Mouse (Mus musculus): ENCODE measurements around the gene Emilin2.

Emilin2 gene

GRCm38 (mm10) chr17:71268152-71268551 is 43.6 kb downstream of the Emilin2 start:
- no peak for ATAC-seq (ENCODE audit: insufficient number of reproducible peaks, low FRiP score, low TSS enrichment)

DNA sequence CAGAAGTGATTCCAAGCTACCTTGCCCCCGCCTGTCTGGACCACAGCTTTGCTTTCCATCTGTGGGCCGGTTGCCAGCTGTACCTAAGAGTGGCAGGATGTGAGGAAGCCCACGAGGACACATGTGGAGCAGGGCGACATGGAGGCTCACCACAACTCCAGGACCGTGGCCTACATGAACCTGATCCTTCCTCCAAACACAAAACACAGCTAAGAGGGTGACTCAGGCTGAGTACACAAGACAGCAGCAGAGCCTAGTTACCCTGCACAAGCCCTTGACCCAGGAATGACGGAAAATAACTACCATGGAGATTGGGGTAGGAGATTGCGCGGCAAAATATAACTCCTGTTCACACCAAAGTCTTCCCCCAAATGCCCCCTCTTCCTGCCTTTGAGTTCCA is 44.4 kb downstream of the Emilin2 start:
- ATAC-seq (ENCODE audit: insufficient number of reproducible peaks, low FRiP score, low TSS enrichment) = no peak

DNA sequence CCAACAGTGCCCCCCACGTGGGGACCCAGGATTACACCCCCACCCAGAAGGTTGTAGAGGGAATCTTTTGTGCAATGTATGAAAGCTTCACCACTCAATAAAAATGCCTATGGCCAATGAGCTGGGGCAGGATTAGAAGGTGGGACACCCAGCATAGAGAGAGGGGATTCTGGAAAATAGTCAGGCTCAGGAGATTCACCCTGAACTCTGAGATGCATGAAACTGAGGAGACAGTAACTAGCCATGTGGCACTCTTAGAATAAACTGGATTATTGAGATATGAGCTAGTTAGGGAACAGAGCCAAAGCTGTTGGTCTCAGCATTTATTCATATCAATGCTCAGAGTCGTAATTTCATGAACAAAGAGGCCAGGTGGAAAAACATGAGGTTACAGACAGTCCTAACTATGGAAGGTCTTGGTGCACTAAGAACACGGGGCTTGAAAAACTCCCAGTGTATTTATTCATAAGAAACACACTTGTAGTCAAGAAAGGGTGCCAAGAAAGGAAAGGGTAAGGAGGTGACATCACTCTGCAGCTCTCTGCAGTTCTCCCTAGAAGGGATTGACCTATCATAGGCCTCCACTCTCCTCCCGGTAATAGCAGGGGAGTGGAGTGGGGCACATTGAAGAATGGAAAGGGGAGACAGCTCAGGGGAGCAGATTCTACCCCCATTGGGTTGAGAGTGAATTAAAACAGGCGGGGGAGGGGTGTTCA is 46.3 kb downstream of the Emilin2 start:
- no peak for ATAC-seq (ENCODE audit: insufficient number of reproducible peaks, low FRiP score, low TSS enrichment)

GRCm38 (mm10) chr17:71264739-71265138 is 47.0 kb downstream of the Emilin2 start:
- ATAC-seq (ENCODE audit: insufficient number of reproducible peaks, low FRiP score, low TSS enrichment) = no peak

DNA sequence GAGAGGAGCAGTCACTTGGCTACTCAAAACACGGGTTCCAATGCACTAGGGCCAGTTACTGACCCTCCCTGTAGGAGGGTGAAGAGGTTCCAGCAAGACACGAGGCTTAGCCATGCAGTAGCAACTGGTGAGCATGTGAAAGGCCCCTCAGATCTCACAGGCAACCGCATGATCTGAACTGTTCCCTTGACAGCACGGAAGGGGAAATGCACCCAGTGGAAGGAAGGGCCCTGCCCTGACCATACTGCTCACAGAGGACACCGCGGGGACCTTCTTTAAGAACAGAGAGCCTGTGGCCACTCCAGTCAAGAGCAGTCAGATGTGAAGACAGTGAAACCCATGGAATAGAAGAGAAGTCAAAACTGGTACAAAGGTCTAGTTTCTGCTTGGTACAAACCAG is 48.6 kb downstream of the Emilin2 start:
- ATAC-seq (ENCODE audit: insufficient number of reproducible peaks, low FRiP score, low TSS enrichment) = no peak

DNA sequence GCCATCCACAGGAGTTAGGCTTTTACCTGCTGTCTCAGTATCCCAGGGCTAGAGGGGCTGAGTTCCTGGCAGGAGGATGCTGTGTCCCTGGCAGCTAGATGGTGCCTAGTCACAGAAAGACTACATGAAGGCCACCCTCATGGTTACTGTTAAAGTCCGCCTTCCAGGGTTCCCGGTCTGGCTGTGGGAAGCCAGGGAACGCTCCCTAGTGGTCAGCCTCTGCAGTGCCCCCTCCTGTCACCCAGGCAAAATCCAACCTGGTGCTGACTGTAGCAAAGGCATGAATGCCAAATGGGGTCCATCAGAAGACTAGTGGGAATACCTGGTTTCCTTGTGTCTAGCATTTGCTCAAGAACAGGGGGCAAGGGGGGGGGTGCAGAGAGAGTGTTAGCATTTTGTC is 51.1 kb downstream of the Emilin2 start:
- no peak for ATAC-seq (ENCODE audit: insufficient number of reproducible peaks, low FRiP score, low TSS enrichment)

GRCm38 (mm10) chr17:71259727-71260126 is 52.1 kb downstream of the Emilin2 start:
- no peak for ATAC-seq (ENCODE audit: insufficient number of reproducible peaks, low FRiP score, low TSS enrichment)

GRCm38 (mm10) chr17:71256806-71257536 is 54.8 kb downstream of the Emilin2 start:
- no peak for ATAC-seq (ENCODE audit: insufficient number of reproducible peaks, low FRiP score, low TSS enrichment)

DNA sequence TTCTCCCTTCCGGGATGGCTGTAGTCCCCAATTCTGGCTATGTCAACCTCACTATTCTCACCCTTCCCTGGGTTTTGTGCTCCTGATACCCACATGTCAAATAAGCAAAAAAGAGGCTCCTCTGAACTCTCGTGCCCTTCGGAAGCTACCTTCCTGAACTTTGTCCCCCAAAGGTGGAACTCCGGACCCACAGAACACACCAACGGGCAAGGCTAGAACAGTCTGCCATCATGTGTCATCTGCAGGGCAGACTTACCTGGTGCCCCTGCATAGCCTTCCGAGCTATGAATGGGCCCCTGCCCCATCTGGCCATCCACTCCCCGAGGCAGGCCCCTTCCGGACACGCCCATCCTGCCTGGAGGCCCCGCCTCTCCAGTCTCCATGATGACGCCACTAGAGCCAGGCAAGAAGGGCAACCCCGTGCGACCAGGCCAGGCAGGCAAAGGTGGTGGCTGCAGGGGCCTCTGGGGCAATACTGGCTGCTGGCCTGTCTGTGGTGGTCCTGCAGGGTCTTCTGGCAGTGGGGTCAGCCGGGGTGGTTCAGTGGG is 55.6 kb downstream of the Emilin2 start:
- no peak for ATAC-seq (ENCODE audit: insufficient number of reproducible peaks, low FRiP score, low TSS enrichment)

DNA sequence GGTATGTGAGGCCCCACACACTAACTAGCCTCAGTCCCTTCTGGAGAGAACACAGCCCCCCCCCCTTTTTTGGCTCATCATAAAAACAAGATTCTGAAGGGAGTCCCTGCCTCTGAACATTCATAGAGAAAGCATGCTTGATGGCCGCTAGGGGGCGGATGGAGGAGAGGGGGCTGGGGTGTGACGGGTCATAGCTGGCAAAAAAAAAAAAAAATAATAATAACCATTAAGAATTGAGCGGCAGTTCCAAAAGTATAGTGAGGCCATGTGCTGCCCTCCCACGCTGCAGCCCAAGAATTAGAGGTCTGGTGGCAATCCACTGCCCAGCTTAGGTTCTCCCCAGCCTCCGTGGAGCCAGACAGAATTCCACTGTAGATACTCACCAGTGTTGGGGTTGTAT is 57.0 kb downstream of the Emilin2 start:
- no peak for ATAC-seq (ENCODE audit: insufficient number of reproducible peaks, low FRiP score, low TSS enrichment)

DNA sequence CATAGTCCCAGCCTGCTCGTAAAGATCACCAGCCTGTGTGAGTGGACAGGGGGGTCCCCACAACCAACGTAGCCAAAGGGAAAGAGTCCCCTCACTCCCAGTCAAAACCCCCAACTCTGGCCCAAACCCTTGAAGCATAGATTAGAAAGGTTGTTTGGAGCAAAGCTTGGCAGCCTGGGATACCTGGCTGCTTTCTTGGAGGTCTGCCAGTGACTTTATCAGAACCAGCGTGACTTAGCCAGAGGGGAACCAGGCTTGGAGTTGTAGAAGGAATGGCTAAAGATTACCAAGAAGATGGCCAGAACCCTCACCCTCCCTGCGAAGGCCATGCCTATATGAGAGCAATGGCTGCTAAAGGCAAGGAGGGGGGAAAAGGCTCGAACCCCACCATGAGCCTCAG is 57.7 kb downstream of the Emilin2 start:
- no peak for ATAC-seq (ENCODE audit: insufficient number of reproducible peaks, low FRiP score, low TSS enrichment)

- ATAC-seq (ENCODE audit: insufficient number of reproducible peaks, low FRiP score, low TSS enrichment) = no peak
These were observed 58.4 kb downstream of the Emilin2 start for GRCm38 (mm10) chr17:71253391-71253790.

DNA sequence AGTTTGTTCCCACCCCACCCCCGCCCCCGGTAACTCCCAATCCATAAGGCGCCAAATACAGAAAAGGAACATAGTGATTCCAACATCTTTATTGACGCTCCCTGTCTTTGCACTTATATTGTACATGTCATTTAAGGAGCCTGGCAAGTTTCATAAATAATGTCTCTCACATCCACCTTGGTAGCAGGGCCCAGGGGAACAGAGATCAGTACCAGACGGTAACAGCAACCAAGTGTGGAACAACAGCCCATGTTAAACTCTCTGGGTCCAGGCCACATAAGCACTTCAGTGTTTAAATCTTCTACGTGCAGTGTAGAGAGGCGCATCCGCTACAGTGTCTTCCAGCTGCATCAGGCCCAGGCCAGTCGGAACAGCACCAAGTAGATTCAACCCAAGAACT is 59.7 kb downstream of the Emilin2 start:
- ATAC-seq (ENCODE audit: insufficient number of reproducible peaks, low FRiP score, low TSS enrichment) = no peak

GRCm38 (mm10) chr17:71251601-71252001 is 60.2 kb downstream of the Emilin2 start:
- no peak for ATAC-seq (ENCODE audit: insufficient number of reproducible peaks, low FRiP score, low TSS enrichment)

- no peak for ATAC-seq (ENCODE audit: insufficient number of reproducible peaks, low FRiP score, low TSS enrichment)
These were observed 60.8 kb downstream of the Emilin2 start for GRCm38 (mm10) chr17:71250819-71251600.

- no peak for ATAC-seq (ENCODE audit: insufficient number of reproducible peaks, low FRiP score, low TSS enrichment)
These were observed 61.7 kb downstream of the Emilin2 start for GRCm38 (mm10) chr17:71250046-71250445.

DNA sequence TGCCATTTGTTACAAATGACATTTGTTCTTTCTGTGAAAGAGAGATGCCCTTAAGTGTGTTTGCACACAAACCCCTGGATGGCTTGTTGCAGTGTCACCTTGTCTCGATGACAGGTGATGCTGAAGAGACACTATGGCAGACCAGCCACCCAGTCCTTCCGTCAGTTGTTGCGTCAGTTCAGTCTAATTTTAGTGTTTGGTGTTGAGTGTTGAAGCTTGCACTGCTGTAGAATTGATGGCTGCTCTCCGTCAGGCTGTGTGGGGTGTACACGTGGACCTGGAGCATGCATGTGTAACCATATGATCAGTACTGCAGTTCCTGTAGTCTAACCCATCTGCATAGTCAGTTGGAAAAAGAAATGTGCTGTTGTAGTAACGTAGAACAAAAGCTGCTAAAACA is 62.8 kb downstream of the Emilin2 start:
- ATAC-seq (ENCODE audit: insufficient number of reproducible peaks, low FRiP score, low TSS enrichment) = no peak

DNA sequence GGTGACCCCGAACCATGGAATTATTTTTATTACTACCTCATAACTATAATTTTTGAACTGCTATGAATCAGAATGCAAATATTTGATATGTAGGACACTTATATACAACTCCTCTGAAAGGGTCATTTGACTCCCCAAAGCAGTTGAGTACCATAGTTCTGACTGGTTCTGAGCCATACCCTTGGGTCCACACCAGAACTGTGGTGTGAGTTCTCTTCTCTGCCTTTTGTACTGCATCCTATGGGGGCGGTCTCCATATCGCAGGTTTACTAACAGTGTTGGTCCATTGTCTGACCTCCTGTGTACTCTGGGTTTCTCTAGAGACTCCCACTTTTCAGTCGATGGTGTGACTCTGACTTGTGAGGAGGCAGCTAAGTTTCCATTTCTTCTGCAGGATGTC is 65.8 kb downstream of the Emilin2 start:
- no peak for ATAC-seq (ENCODE audit: insufficient number of reproducible peaks, low FRiP score, low TSS enrichment)

- ATAC-seq (ENCODE audit: insufficient number of reproducible peaks, low FRiP score, low TSS enrichment) = no peak
These were observed 66.6 kb downstream of the Emilin2 start for GRCm38 (mm10) chr17:71245133-71245532.

- no peak for ATAC-seq (ENCODE audit: insufficient number of reproducible peaks, low FRiP score, low TSS enrichment)
These were observed 69.1 kb downstream of the Emilin2 start for GRCm38 (mm10) chr17:71242666-71243065.

- ATAC-seq (ENCODE audit: insufficient number of reproducible peaks, low FRiP score, low TSS enrichment) = no peak
These were observed 71.0 kb downstream of the Emilin2 start for GRCm38 (mm10) chr17:71240811-71241210.
